Mouse (Mus musculus) gastrocnemius, adult 2 months (tissue): ENCODE measurements around the gene Pofut2. TPM values are rescaled to one million over a fixed set of nuclear protein-coding genes. Genes with fewer than 3 reads are reported as not detected.
A peak's percentile ranks its signal among the peaks of the same experiment; 100 is the strongest.
"Not testable (repeated sequence)": the region's sequence is repeated elsewhere in the genome, so short reads cannot be mapped to it uniquely, and the experiment has no call there.

Experiments
- DNase-seq: peaks from one replicate; pipeline ENCODE4 v3.0.0; 2022
- H3K27ac ChIP-seq: fragments of 200-600 bp; 2 replicates; pipeline ENCODE4 v1.8.1; 2022; ENCODE audit warnings: mild to moderate bottlenecking
- H3K4me3 ChIP-seq: fragments of 200-600 bp; 2 replicates; pipeline ENCODE4 v1.8.1; 2022; ENCODE audit warnings: mild to moderate bottlenecking, moderate library complexity
- CTCF ChIP-seq: fragments of 200-600 bp; IDR thresholded peaks from 2 replicates; pipeline ENCODE4 v1.8.1; 2022; ENCODE audit warnings: antibody characterized with exemption, mild to moderate bottlenecking, moderate library complexity
- intact Hi-C: fragments of 180-260 bp; cut with DNase I; formaldehyde crosslinking; loops from one replicate; pipeline ENCODE4 v1.15.1; 2025
- total RNA-seq, 2 experiments: library from RNA; stranded (reverse); gene quantifications; 2 replicates each; pipeline ENCODE4 v1.2.3; 2021

Pofut2 gene
- total RNA-seq, 2 experiments from 2014 or later: 21.9 to 25.2 TPM

DNA sequence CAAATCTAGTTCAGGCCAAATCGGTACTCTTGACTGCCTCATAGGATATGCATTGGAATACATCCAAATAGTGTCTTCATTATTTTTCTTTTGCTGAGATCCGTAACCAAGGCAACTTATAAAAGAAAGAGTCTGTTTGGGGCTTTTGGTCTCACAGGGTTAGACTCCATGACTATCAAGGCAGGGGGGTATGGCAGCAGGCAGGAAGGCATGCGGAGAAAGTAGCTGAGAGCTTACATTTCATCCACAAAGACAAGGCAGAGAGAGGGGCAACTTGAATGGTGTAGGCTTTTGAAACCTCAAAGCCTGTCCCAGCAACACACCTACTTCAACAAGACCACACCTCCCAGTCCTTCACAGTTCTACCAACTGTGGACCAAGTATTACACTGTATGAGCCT is 3.3 kb upstream of the Pofut2 start:
- Histone ChIP-seq H3K27ac (no peak overlapping the region), H3K4me3 (no peak overlapping the region)
- no peak for DNase-seq
- no peak for TF ChIP-seq CTCF
- intact Hi-C loops: loop anchor here (5.0 to 10.0 kb wide), 2 partner anchors 173 to 421 kb away; no protein-coding TSS in a partner anchor

DNA sequence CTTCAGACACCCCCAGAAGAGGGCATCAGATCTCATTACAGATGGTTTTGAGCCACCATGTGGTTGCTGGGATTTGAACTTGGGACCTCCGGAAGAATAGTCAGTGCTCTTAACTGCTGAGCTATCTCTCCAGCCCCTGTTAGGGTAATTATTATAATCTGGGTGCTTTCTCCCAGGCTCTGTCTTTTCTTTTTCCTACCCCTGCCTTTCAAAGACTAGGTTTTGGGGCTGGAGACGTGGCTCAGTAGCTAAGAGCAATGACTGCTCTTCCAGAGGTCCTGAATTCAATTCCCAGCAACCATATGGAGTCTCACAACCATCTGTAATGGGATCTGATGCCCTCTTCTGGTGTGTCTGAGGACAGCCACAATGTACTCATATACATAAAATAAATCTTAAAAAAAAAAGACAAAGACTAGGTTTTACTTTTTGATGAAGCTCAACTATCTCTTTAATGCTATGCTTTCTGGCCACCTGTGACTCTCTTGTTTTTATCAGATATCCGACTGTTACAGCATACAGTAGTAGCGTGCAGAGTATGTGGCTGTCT is 902 bp upstream of the Pofut2 start:
- Histone ChIP-seq H3K27ac (peak overlapping the region; percentile 95; the same call in 1 of the 2 replicates), H3K4me3 (peak overlapping the region; percentile 88)
- no peak for DNase-seq
- intact Hi-C loops: loop anchor here (5.0 to 10.0 kb wide), 2 partner anchors 176 to 423 kb away; no protein-coding TSS in a partner anchor
- TF ChIP-seq CTCF: no peak

- TF ChIP-seq CTCF: no peak
- H3K27ac ChIP-seq: 0 out of 2 replicates have a peak overlapping the region, but pooled peaks have one; percentile 95
- intact Hi-C loops: no loop called here
- no peak for DNase-seq
- peak overlapping the region; percentile 88 for H3K4me3 ChIP-seq
Observed at GRCm38 (mm10) chr10:77260166-77260875, 1.3 kb downstream of the Pofut2 start.

DNA sequence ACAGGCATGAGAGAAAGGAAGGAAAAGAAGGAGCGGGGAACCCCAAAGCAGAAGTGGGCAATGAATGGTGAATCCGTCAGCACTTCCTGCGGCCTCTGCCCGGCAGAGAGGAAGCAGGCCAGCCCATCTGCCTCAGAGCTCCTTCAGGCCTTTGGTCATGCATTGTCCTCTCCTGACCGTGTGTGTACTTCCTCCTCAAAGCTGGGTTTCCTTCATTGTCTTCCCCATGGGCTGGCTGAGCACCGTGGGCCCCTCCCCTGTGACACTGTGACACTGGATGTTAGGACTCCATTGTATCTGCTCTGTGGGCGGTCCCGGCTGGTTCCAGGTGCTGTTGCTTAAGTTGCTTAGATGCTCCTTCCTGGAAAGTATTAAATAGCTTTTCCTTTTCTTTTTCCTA is 7.3 kb downstream of the Pofut2 start:
- DNase-seq: peak; percentile 34
- intact Hi-C loops: no loop called here

DNA sequence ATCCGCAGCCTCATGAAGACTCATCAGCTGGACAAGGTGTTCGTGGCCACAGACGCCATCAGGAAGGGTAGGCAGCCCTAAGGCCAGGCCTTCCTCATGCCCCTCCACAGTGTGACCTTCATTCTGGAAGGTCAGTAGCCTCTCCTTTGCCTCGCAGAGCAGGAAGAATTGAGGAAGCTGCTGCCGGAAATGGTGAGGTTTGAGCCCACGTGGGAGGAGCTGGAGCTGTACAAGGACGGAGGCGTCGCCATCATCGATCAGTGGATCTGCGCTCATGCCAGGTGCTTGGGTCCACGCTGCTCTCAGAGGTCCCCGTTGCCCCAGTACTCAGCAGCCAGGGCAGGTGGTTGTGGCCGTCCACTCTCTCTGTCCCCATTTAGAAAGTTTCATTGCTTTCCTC is 8.0 kb downstream of the Pofut2 start:
- Histone ChIP-seq H3K27ac (no peak overlapping the region), H3K4me3 (no peak overlapping the region)
- TF ChIP-seq CTCF: no peak
- no peak for DNase-seq
- intact Hi-C loops: no loop called here

More for the DNA sequence above, 7.3 kb downstream of the Pofut2 start:
- TF ChIP-seq CTCF: no peak
- Histone ChIP-seq H3K27ac (no peak overlapping the region), H3K4me3 (no peak overlapping the region)

GRCm38 (mm10) chr10:77269129-77269528 is 10.1 kb downstream of the Pofut2 start:
- Histone ChIP-seq H3K4me3 (no peak overlapping the region), H3K27ac (no peak overlapping the region)
- intact Hi-C loops: no loop called here
- no peak for TF ChIP-seq CTCF
- no peak for DNase-seq

DNA sequence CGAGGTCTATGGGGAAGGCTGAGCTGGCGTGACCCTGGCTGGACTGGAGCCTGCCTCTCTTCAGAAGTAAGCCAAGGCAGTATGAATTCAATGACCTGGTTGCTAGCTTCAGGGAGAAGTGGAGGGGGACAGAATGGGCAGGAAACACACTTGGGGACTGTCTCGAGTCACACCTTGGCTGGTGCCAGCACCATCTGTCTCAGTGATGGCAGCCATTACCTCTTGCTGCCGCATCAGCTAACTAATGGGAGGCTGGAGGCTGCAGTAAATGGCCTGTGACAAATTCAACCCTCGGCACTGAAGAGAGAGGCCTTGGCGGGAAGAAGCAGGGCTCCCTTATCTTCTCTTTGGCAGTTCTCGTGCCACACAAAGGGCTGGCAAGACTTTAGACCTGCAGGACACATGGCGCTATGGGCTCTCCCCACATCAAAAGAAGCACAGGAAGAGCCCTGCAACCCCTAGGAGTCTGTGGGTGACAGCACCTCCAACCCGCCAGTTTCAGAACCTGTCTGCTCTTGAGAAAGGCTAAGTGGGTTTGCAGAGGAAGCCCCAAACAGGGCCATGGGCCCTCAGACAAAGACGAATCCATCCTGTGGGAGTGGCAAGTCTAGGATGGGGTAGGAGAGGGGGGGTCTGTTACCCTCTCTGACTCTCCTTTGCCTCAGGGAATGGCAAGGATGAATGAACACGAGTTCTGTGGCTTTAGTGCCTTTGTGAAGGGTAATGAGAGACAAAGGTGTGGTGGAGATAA is 14.1 kb downstream of the Pofut2 start:
- no peak for TF ChIP-seq CTCF
- intact Hi-C loops: no loop called here
- Histone ChIP-seq H3K4me3 (no peak overlapping the region), H3K27ac (no peak overlapping the region)
- no peak for DNase-seq

GRCm38 (mm10) chr10:77273798-77274197 is 14.8 kb downstream of the Pofut2 start:
- no peak for TF ChIP-seq CTCF
- intact Hi-C loops: no loop called here
- no peak overlapping the region for H3K27ac ChIP-seq
- no peak for DNase-seq
- no peak overlapping the region for H3K4me3 ChIP-seq

DNA sequence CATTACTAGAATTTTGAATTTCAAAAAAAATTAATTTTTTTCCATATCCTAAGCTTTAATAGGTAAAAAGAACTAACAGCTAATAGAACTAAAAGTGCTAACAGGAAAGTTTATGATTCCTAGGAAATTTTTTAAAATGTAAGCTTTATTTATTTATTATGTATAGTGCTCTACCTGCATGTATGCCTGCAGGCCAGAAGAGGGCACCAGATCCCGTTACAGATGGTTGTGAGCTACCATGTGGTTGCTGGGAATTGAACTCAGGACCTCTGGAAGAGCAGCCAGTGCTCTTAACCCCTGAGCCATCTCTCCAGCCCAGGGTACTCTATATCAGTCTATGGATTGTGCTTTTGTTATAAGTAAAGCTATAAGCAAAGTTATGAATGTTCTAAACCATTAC is 23.1 kb downstream of the Pofut2 start:
- H3K27ac ChIP-seq, intact Hi-C loops, H3K4me3 ChIP-seq, DNase-seq: not testable (repeated sequence)
- TF ChIP-seq CTCF: peak; percentile 20; the same call in 1 of the 2 replicates

DNA sequence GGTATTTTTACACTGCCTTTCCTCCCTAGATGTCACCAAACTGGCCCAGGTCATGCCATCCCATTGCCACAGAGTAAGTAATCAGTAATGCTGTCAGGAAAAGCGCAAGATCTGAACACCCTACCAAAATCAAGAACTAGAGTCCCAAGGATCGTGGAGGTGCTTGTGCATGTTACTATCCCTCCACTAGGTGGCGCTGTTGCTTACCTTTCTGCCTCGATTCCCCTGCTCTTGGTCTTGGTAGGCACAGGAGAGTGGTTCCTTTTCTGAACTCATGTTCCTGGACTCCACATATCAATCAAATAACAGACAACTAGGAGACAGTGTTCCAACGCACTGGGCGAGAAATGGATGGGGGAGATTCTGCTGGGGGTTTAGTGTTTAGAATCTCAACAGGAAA is 23.8 kb downstream of the Pofut2 start:
- Histone ChIP-seq H3K27ac (no peak overlapping the region), H3K4me3 (no peak overlapping the region)
- peak; percentile 78 for DNase-seq
- intact Hi-C loops: loop anchor here (1.0 kb wide), 1 partner anchor 70 kb away; no protein-coding TSS in a partner anchor
- TF ChIP-seq CTCF: peak; percentile 95

GRCm38 (mm10) chr10:77284832-77285231 is 25.8 kb downstream of the Pofut2 start:
- TF ChIP-seq CTCF: no peak
- intact Hi-C loops: loop anchor here (1.0 kb wide), 1 partner anchor 224 kb away; no protein-coding TSS in a partner anchor
- DNase-seq: no peak
- Histone ChIP-seq H3K27ac (no peak overlapping the region), H3K4me3 (no peak overlapping the region)

DNA sequence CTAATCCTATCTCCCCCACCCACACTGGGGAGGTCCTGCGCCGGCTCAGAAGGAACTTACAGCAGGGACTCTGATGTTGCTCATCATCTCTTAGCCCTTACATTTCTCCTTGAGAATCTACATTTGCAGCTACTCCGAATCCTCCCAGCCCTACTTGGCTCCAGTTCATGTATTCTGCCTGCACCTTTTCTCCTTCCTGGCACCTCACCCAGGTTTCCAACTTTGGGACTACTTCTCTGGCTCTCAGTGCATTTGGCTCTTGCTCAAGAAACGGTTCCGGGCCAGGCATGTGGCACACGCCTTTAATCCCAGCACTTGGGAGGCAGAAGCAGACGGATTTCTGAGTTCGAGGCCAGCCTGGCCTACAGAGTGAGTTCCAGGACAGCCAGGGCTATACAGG is 28.6 kb downstream of the Pofut2 start:
- TF ChIP-seq CTCF: no peak
- Histone ChIP-seq H3K4me3 (no peak overlapping the region), H3K27ac (no peak overlapping the region)
- no peak for DNase-seq
- intact Hi-C loops: no loop called here
